Mouse (Mus musculus): ENCODE measurements around the gene Btbd19. TPM values are rescaled to one million over a fixed set of nuclear protein-coding genes. Genes with fewer than 3 reads are reported as not detected.

The Btbd19 gene
- total and polyA plus RNA-seq, 3 experiments = 12.8 to 34.6 (median 20.0) TPM

DNA sequence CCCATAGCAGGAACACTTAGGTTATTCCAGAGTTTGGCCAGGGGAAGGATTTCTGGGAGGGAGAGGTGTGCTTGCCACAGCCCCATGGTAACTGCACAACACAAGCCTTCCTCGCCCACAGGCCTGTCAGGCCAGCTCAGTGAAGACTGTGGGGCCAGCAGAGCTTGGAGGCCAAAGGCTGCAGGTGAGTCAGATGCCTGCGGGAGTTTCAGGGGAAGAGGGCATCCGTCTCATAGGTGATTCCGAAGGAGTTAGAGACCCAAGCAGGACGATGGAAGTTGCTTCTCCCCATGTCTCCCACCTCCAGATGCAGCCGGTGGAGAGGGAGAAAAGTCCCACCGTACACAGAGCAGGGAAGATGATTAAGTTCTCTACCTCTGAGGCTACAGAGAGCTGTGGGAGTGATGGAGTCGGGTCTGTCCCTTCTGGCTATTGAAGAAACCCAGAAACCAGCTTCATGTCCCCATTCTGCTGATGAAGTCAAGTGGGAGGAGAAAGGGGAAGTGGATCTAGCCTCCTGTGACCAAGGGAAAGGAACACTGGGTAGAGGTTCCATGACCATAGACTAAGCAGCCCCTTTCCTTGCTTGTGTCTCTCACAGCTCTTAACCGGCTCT is 1.3 kb upstream of the Btbd19 start, which contains the start of gene Tctex1d4:
Tctex1d4 (plus strand) TSS at position 120 of the 616 bp plus-strand sequence.
- H3K4me1 ChIP-seq (ENCODE audit: insufficient read depth, low read depth, low read length) = peaks cover 63% of the 10 kb centered on the region
- DNase-seq (ENCODE audit: low spot score) = peak; percentile 48
- peaks cover 57% of the 10 kb centered on the region for H3K36me3 ChIP-seq (replicated peaks)
- peak within 1 kb of the TSS; percentile 58; the same call in 1 of the 2 replicates for H3K4me3 ChIP-seq (ENCODE audit: low read depth, low read length)
- H3K27me3 ChIP-seq (ENCODE audit: insufficient read depth, low read length) = peaks cover under 1% of the 10 kb centered on the region; the same call in 1 of the 2 replicates
- no peak for ATAC-seq (ENCODE audit: extremely low read depth, insufficient number of reproducible peaks, low FRiP score, poor library complexity, severe bottlenecking)
- TF ChIP-seq GATA2 (IDR thresholded peaks at IDR 0.05; ENCODE audit: borderline replicate concordance, low read depth, low read length) (no peak), TAL1 (conservative IDR thresholded peaks at IDR 0.05; ENCODE audit: low read depth, low read length) (no peak), GATA1 (IDR thresholded peaks at IDR 0.05; ENCODE audit: borderline replicate concordance, low read length) (no peak), POLR2AphosphoS5 (IDR thresholded peaks at IDR 0.05; ENCODE audit: insufficient replicate concordance, low read depth, low read length) (no peak), CTCF (IDR thresholded peaks at IDR 0.05; ENCODE audit: low read depth, low read length) (no peak)
- H3K9me3 ChIP-seq (replicated peaks) = no peaks in the 10 kb centered on the region

DNA sequence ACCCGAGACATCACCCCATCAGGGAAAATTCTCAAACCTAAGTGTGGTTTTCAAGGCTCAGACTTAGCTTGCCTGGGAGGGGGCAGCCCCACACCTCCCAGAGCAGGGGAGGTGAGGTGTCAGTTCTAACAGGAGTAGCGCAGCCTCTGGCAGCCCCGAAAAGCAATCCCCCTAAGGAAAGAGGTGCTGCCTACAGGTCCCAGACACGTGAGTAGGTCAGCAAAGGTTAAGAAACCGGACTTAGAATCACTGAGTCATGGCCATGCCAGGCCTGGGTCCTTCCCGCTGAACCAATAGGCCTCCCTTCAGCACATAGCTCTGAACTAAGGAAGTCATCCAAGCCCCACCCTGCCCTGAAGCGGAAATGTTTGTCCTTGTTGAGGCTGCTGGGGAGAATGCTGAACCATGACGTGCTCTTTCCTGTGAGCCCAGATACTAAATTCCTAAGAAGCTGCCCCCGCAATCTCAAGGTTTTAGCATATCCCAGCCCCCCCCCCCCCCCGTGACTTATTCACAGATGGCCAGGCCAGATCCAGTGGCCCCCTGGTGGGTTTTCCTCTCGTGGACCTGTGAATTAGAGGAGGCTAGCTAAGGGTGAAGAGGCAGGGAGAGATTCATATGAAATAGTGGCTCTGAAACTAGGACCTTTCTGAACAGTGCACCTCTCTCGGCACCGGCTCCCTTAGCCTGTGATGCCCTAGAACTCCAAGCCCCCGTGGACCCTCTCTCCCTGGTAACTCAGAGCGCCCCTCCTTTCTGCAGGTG is 567 bp upstream of the Btbd19 start:
- TF ChIP-seq POLR2AphosphoS5 (IDR thresholded peaks at IDR 0.05; ENCODE audit: insufficient replicate concordance, low read depth, low read length) (no peak), GATA1 (IDR thresholded peaks at IDR 0.05; ENCODE audit: borderline replicate concordance, low read length) (no peak), GATA2 (IDR thresholded peaks at IDR 0.05; ENCODE audit: borderline replicate concordance, low read depth, low read length) (no peak), CTCF (IDR thresholded peaks at IDR 0.05; ENCODE audit: low read depth, low read length) (no peak), TAL1 (conservative IDR thresholded peaks at IDR 0.05; ENCODE audit: low read depth, low read length) (no peak)
- no peaks in the 10 kb centered on the region for H3K27me3 ChIP-seq (ENCODE audit: insufficient read depth, low read length)
- ATAC-seq (ENCODE audit: extremely low read depth, insufficient number of reproducible peaks, low FRiP score, poor library complexity, severe bottlenecking) (peak; percentile 61), DNase-seq (ENCODE audit: low spot score) (peak; percentile 77)
- H3K9me3 ChIP-seq (replicated peaks) = no peaks in the 10 kb centered on the region
- H3K4me1 ChIP-seq (ENCODE audit: insufficient read depth, low read depth, low read length) = peaks cover 63% of the 10 kb centered on the region
- H3K4me3 ChIP-seq (ENCODE audit: low read depth, low read length) = peak overlapping the region; percentile 58; the same call in 1 of the 2 replicates
- H3K36me3 ChIP-seq (replicated peaks) = peaks cover 50% of the 10 kb centered on the region

DNA sequence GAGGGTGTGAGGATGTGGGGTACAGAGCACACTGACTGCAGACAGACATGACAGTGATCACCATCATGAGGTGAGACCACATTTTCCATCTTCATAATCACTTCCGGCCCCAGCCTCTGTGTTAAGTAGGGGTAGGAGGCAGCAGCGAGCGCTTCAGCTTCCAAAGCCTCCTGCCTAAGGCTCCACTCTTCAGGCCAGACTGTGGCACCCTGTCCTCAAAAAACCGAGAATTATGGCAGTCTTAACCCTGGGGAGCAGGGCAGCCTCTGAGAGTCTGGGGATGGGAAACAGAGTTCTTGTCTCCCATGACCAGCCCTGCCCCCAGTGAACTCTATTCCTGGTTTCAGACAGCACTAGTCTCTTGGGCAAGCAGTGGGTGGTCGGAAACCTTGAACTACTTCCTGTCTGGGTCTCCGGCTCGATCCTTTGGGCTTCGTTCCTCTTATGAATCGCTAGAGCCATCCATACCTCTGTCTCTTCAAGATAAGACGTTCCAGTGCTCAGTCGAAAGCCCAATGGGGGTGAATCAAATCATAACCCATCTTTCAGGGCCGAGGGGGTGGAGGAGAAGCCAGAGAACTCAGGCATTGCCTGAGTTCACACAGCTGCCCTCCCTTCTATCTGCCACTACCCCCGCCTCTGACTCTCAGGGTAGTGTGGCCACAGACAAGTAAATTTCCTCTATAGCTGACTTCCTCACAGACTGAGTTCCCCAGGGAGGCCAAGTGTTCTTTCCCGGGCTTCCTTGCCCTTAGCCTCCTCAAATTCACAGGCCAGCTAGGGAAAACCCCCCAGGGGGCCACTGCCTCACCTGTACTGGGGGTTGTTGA is 792 bp downstream of the Btbd19 start:
- no peaks in the 10 kb centered on the region for H3K9me3 ChIP-seq (replicated peaks)
- peak overlapping the region; percentile 58; the same call in 1 of the 2 replicates for H3K4me3 ChIP-seq (ENCODE audit: low read depth, low read length)
- no peaks in the 10 kb centered on the region for H3K27me3 ChIP-seq (ENCODE audit: insufficient read depth, low read length)
- H3K36me3 ChIP-seq (replicated peaks) = peaks cover 37% of the 10 kb centered on the region
- TF ChIP-seq TAL1 (conservative IDR thresholded peaks at IDR 0.05; ENCODE audit: low read depth, low read length) = peak; percentile 61
- no peak for TF ChIP-seq CTCF (IDR thresholded peaks at IDR 0.05; ENCODE audit: low read depth, low read length)
- TF ChIP-seq GATA1 (IDR thresholded peaks at IDR 0.05; ENCODE audit: borderline replicate concordance, low read length) = no peak
- no peak for TF ChIP-seq GATA2 (IDR thresholded peaks at IDR 0.05; ENCODE audit: borderline replicate concordance, low read depth, low read length)
- TF ChIP-seq POLR2AphosphoS5 (IDR thresholded peaks at IDR 0.05; ENCODE audit: insufficient replicate concordance, low read depth, low read length) = no peak
- ATAC-seq (ENCODE audit: extremely low read depth, insufficient number of reproducible peaks, low FRiP score, poor library complexity, severe bottlenecking) = peak; percentile 46
- peaks cover 71% of the 10 kb centered on the region for H3K4me1 ChIP-seq (ENCODE audit: insufficient read depth, low read depth, low read length)
- DNase-seq (ENCODE audit: low spot score) = peak; percentile 69

DNA sequence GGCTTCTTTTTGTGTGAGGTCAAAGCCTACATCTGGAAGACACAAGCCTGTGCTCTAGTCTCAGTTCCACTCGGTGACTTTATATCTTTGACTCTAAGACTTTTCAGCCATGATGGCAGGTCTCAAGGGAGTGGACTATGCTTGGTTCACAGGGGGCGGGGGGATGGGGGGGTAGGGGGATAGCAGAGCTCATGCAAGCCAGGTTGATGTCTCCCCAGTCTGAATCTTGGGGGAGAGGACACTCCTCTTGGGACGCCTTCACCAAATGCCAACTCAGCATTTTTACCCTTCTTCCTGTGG is 1.4 kb downstream of the Btbd19 start:
- peaks cover 33% of the 10 kb centered on the region for H3K36me3 ChIP-seq (replicated peaks)
- peaks cover 74% of the 10 kb centered on the region for H3K4me1 ChIP-seq (ENCODE audit: insufficient read depth, low read depth, low read length)
- no peaks in the 10 kb centered on the region for H3K9me3 ChIP-seq (replicated peaks)
- H3K4me3 ChIP-seq (ENCODE audit: low read depth, low read length) = peak overlapping the region; percentile 58; the same call in 1 of the 2 replicates
- no peaks in the 10 kb centered on the region for H3K27me3 ChIP-seq (ENCODE audit: insufficient read depth, low read length)
- no peak for TF ChIP-seq GATA1 (IDR thresholded peaks at IDR 0.05; ENCODE audit: borderline replicate concordance, low read length)
- DNase-seq (ENCODE audit: low spot score) (no peak), ATAC-seq (ENCODE audit: extremely low read depth, insufficient number of reproducible peaks, low FRiP score, poor library complexity, severe bottlenecking) (no peak)

DNA sequence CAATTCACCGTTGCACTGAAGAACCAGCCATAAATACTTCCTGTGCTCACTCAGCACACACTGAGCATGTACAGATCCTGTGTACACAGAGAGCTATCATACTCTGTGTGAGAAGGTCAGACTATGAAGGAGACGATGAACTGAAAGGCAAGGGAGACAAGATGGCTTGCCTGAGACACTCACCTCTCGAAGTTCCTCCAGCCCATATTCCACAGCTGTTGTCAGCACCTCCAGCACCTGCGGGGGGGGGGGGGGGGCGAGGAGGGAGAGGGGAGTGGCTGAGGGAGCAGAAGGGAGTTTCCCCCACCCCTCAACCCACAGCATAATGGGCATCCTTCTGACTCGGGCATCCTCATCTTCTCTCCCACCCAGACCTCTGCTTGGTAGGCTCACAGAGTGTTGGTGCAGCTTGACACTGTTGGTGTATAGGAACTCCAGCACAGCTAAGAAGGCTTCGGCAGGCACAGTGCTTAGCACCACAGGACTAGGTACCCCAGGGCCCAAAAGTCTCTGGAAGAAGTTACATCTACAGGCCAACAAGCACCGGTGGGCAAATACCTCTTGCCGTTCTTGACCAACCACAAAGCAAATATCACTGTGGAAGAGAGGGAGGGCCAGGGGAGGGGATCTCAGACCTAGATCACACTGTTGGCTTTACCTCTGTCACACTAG is 1.8 kb downstream of the Btbd19 start:
- no peak for ATAC-seq (ENCODE audit: extremely low read depth, insufficient number of reproducible peaks, low FRiP score, poor library complexity, severe bottlenecking)
- Histone ChIP-seq H3K4me3 (ENCODE audit: low read depth, low read length) (no peak overlapping the region; the same call in 1 of the 2 replicates), H3K27me3 (ENCODE audit: insufficient read depth, low read length) (no peaks in the 10 kb centered on the region), H3K36me3 (replicated peaks) (peaks cover 33% of the 10 kb centered on the region), H3K4me1 (ENCODE audit: insufficient read depth, low read depth, low read length) (peaks cover 73% of the 10 kb centered on the region), H3K9me3 (replicated peaks) (no peaks in the 10 kb centered on the region)
- no peak for TF ChIP-seq GATA1 (IDR thresholded peaks at IDR 0.05; ENCODE audit: borderline replicate concordance, low read length)
- TF ChIP-seq GATA2 (IDR thresholded peaks at IDR 0.05; ENCODE audit: borderline replicate concordance, low read depth, low read length) = no peak
- no peak for TF ChIP-seq POLR2AphosphoS5 (IDR thresholded peaks at IDR 0.05; ENCODE audit: insufficient replicate concordance, low read depth, low read length)
- no peak for TF ChIP-seq CTCF (IDR thresholded peaks at IDR 0.05; ENCODE audit: low read depth, low read length)
- no peak for TF ChIP-seq TAL1 (conservative IDR thresholded peaks at IDR 0.05; ENCODE audit: low read depth, low read length)
- no peak for DNase-seq (ENCODE audit: low spot score)

Measured in G1E (cell line).